Mouse (Mus musculus): ENCODE results near the gene Gpr132.

DNA sequence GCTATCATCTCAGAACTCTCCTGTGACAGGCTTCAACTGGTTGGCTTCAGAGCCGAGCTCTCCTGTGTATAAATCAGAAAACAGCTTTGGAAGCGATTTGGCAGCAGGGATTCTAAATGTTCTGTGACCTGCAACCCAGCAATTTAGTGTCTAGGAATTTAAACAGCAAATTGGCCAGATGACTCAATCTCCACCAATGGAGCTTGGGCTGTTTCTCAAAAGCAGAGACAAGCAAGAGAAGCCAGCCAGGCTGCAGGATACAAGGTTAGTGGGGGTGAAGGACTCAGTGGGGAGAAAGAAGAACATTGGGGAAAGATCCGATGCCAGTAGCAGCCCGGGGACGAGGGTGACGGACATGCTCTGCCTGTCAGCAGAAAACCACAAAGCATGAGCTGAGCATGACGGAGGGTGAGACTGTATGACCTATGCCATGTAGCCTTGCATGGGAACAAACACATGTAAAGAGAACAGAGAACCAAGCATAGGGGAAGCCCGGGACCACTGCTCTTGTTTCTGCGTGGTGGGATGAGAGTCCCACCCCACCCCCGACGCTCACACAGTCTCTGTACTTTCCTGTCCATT is 26.4 kb upstream of the Gpr132 start:
- TF ChIP-seq POLR2A (IDR thresholded peaks at IDR 0.05; ENCODE audit: extremely low read depth, insufficient read depth, low read length) (no peak), CTCF (IDR thresholded peaks at IDR 0.05; ENCODE audit: low read depth, low read length) (no peak)
